ENCODE assay signal across 10 mouse cellular contexts in the genomic region with DNA sequence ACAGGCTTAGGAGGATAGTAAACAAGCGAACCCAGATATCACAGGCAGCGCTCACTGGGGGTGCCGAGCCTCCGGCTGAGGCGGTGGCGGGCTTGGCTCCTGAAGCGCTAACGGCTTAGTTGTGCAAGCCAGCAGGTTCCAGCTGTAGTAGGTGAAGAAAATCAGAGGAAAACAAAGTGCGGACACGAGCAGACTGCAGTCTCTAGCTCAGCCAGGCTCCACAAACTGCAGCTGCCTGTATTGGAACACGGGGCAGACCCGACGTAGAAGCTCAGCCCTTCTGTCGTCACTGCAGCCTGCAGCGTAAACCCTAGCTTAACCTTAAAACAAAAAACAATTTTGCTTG. TPM values are rescaled to one million over a fixed set of nuclear protein-coding genes. Genes with fewer than 3 reads are reported as not detected.
DNase-seq lines count a peak whose midpoint lies in the region; ATAC-seq and TF ChIP-seq lines count a peak whose summit lies in the region.
"Had no signal": no experiment of that assay in that cellular context is flagged by ENCODE, and none has a peak within 500 bp of the region (broad histone marks: within the 10 kb centered on the region; RNA-seq: fewer than 3 reads in every experiment).

No protein-coding gene starts in this region.

- TF ChIP-seq EP300 in ES-Bruce4 (IDR thresholded peaks at IDR 0.05; ENCODE audit: insufficient read depth, low read depth, low read length) = 0 out of 2 replicates have a peak, but pooled peaks have one; percentile 8
- no peak for TF ChIP-seq EP300 in lung, postnatal 0 days (IDR thresholded peaks at IDR 0.05)

- H3K4me3 ChIP-seq in ES-Bruce4 (ENCODE audit: low read depth, low read length) = peak overlapping the region; percentile 9
- H3K4me3 ChIP-seq in forebrain, embryonic 13.5 days = peak overlapping the region; percentile 33
- H3K4me3 ChIP-seq in intestine, embryonic 14.5 days (ENCODE audit: low read depth, low read length) = peak overlapping the region; percentile 29
- H3K4me3 ChIP-seq in lung, postnatal 0 days (ENCODE audit: low read depth, low read length) = no peak overlapping the region
- H3K4me3 ChIP-seq: megakaryocyte, embryonic 14.5 days had no signal

- TF ChIP-seq CTCF in ES-Bruce4 (IDR thresholded peaks at IDR 0.05; ENCODE audit: low read depth, low read length) = no peak
- no peak for TF ChIP-seq CTCF in lung, postnatal 0 days (IDR thresholded peaks at IDR 0.05)

- peak; percentile 32 for DNase-seq in embryo, embryonic 10.5 days (ENCODE audit: low spot score)
- DNase-seq in embryo, embryonic 10 days (ENCODE audit: low spot score) = no peak
- DNase-seq in intestine, embryonic 14.5 days (ENCODE audit: low spot score) = peak; percentile 67
- no peak for DNase-seq in lung, postnatal 0 days (ENCODE audit: low spot score)
- no peak for DNase-seq in MN1 (ENCODE audit: low spot score)

- no peaks in the 10 kb centered on the region for H3K36me3 ChIP-seq in ES-Bruce4 (ENCODE audit: control insufficient read depth, insufficient read depth, low read length, poor library complexity, severe bottlenecking)
- H3K36me3 ChIP-seq in forebrain, embryonic 13.5 days (ENCODE audit: poor library complexity, severe bottlenecking) = no peaks in the 10 kb centered on the region
- no peaks in the 10 kb centered on the region for H3K36me3 ChIP-seq in intestine, embryonic 14.5 days (ENCODE audit: control insufficient read depth, insufficient read depth, low read length)
- no peaks in the 10 kb centered on the region for H3K36me3 ChIP-seq in lung, postnatal 0 days (ENCODE audit: insufficient read depth, low read length)

- 5% methylated on average over 15 of the region's 15 CpGs for WGBS in forebrain, embryonic 13.5 days
- 6% methylated on average over 15 of the region's 15 CpGs for WGBS in intestine, embryonic 14.5 days
- WGBS in lung, postnatal 0 days = 4% methylated on average over 15 of the region's 15 CpGs

- ATAC-seq in forebrain, embryonic 13.5 days = peak; percentile 54
- no peak for ATAC-seq in intestine, embryonic 14.5 days (replicated peaks; ENCODE audit: low FRiP score, low TSS enrichment, low read depth)
- peak; percentile 46 for ATAC-seq in lung, postnatal 0 days
- no peak for ATAC-seq in erythroblast, adult 5-6 weeks (replicated peaks; ENCODE audit: low FRiP score, poor library complexity, severe bottlenecking)

- no peak for TF ChIP-seq POLR2A in ES-Bruce4 (IDR thresholded peaks at IDR 0.05; ENCODE audit: insufficient read depth, low read length)

- H3K27me3 ChIP-seq in ES-Bruce4 (ENCODE audit: control insufficient read depth, insufficient read depth, low read length, poor library complexity, severe bottlenecking) = no peaks in the 10 kb centered on the region
- H3K27me3 ChIP-seq in forebrain, embryonic 13.5 days = no peaks in the 10 kb centered on the region
- no peaks in the 10 kb centered on the region for H3K27me3 ChIP-seq in intestine, embryonic 14.5 days (replicated peaks; ENCODE audit: control insufficient read depth, insufficient read depth, low read length)
- no peaks in the 10 kb centered on the region for H3K27me3 ChIP-seq in lung, postnatal 0 days (replicated peaks; ENCODE audit: insufficient read depth, low read length)

- no peak overlapping the region for H3K9ac ChIP-seq in ES-Bruce4 (ENCODE audit: low read depth, poor library complexity, severe bottlenecking)
- H3K9ac ChIP-seq in forebrain, embryonic 13.5 days = peak overlapping the region; percentile 38
- H3K9ac ChIP-seq in intestine, embryonic 14.5 days (ENCODE audit: low read length) = peak overlapping the region; percentile 25; the same call in 1 of the 2 replicates
- no peak overlapping the region for H3K9ac ChIP-seq in lung, postnatal 0 days (replicated peaks; ENCODE audit: low read depth)

- peaks cover 5% of the 10 kb centered on the region for H3K9me3 ChIP-seq in ES-Bruce4 (replicated peaks; ENCODE audit: control insufficient read depth, insufficient read depth, low read length, poor library complexity, severe bottlenecking)
- peaks cover 4% of the 10 kb centered on the region; the same call in 1 of the 2 replicates for H3K9me3 ChIP-seq in forebrain, embryonic 13.5 days (replicated peaks)
- H3K9me3 ChIP-seq in intestine, embryonic 14.5 days (ENCODE audit: control insufficient read depth, low read length) = no peaks in the 10 kb centered on the region
- H3K9me3 ChIP-seq in lung, postnatal 0 days (ENCODE audit: low read length) = no peaks in the 10 kb centered on the region

- H3K4me1 ChIP-seq in ES-Bruce4 (ENCODE audit: control insufficient read depth, insufficient read depth, low read length) = no peaks in the 10 kb centered on the region
- peaks cover 11% of the 10 kb centered on the region for H3K4me1 ChIP-seq in forebrain, embryonic 13.5 days
- H3K4me1 ChIP-seq in intestine, embryonic 14.5 days (replicated peaks; ENCODE audit: control insufficient read depth, insufficient read depth, low read length) = 0 out of 2 replicates have a peak, but pooled peaks cover 14% of the 10 kb centered on the region
- 0 out of 2 replicates have a peak, but pooled peaks cover 5% of the 10 kb centered on the region for H3K4me1 ChIP-seq in lung, postnatal 0 days (ENCODE audit: insufficient read depth, low read depth, low read length)
- H3K4me1 ChIP-seq: megakaryocyte, embryonic 14.5 days had no signal

- H3K4me2 ChIP-seq in forebrain, embryonic 13.5 days = peak overlapping the region; percentile 57
- H3K4me2 ChIP-seq in intestine, embryonic 14.5 days (ENCODE audit: low read length) = peak overlapping the region; percentile 57
- peak overlapping the region; percentile 48 for H3K4me2 ChIP-seq in lung, postnatal 0 days (replicated peaks; ENCODE audit: low read depth, low read length)

- no peak overlapping the region for H3K27ac ChIP-seq in ES-Bruce4 (ENCODE audit: insufficient read depth, low read length)
- H3K27ac ChIP-seq in forebrain, embryonic 13.5 days = 0 out of 2 replicates have a peak overlapping the region, but pooled peaks have one; percentile 14
- H3K27ac ChIP-seq in intestine, embryonic 14.5 days (ENCODE audit: low read depth) = peak overlapping the region; percentile 70
- no peak overlapping the region for H3K27ac ChIP-seq in lung, postnatal 0 days (ENCODE audit: low read length)

RNA-seq across cellular contexts. Expression of gene Gm11077, which starts 4.5 kb away (rescaled TPM):
- polyA plus RNA-seq in ES-Bruce4 (2011; ENCODE audit: insufficient read depth, insufficient read length, low read depth, missing spikeins) = not detected in 2 replicates
- polyA plus RNA-seq in forebrain, embryonic 13.5 days (2015; fragmentation: Nextera tagmentation; extraction: Ambion mirVana) = not detected in 2 replicates
- polyA plus RNA-seq in intestine, embryonic 14.5 days (2014; fragmentation: Nextera tagmentation; extraction: Ambion mirVana) = not detected in 2 replicates
- not detected in 2 replicates for polyA plus RNA-seq in lung, postnatal 0 days (2015; fragmentation: Nextera tagmentation; extraction: Ambion mirVana)
- total RNA-seq in erythroblast, adult 5-6 weeks (2015; ENCODE audit: low replicate concordance) = not detected in 2 replicates
- not detected in 2 replicates for total RNA-seq in erythroblast, adult 5-6 weeks (2017; ENCODE audit: low replicate concordance)
- polyA plus RNA-seq: cortical plate, adult 2 months had no signal

Comparison
In these comparisons a context has a peak if more than half of its experiments do, and no peak if none do; other contexts are left out.
1. DNase-seq: peak in embryo, embryonic 10.5 days (single experiment) and intestine, embryonic 14.5 days (single experiment); none in embryo, embryonic 10 days (single experiment), lung, postnatal 0 days (single experiment) and MN1 (single experiment).
2. H3K27ac ChIP-seq: peak in forebrain, embryonic 13.5 days (single experiment) and intestine, embryonic 14.5 days (single experiment); none in ES-Bruce4 (single experiment) and lung, postnatal 0 days (single experiment).
3. H3K9ac ChIP-seq: peak in forebrain, embryonic 13.5 days (single experiment) and intestine, embryonic 14.5 days (single experiment); none in ES-Bruce4 (single experiment) and lung, postnatal 0 days (single experiment).
4. ATAC-seq: peak in forebrain, embryonic 13.5 days (single experiment) and lung, postnatal 0 days (single experiment); none in intestine, embryonic 14.5 days (single experiment) and erythroblast, adult 5-6 weeks (single experiment).
5. Peak in every context shown above with its lines, with median percentiles within 50 percentile points of each other: H3K4me2 ChIP-seq.